Mouse (Mus musculus): Measurements from ENCODE around the gene Ddx1. TPM values are rescaled to one million over a fixed set of nuclear protein-coding genes. Genes with fewer than 3 reads are reported as not detected.
A peak's percentile ranks its signal among the peaks of the same experiment; 100 is the strongest.

Gene Ddx1
- 92.7 to 148 TPM (median 106 TPM) in 3 replicates for total RNA-seq (2017)

GRCm38 (mm10) chr12:13248691-13249572 lies at the start of gene Ddx1:
Gene Ddx1, minus strand, starts transcription at chr12:13249213.
- ATAC-seq (replicated peaks; ENCODE audit: insufficient number of reproducible peaks, low FRiP score, low TSS enrichment, poor library complexity, severe bottlenecking): peak; percentile 64

GRCm38 (mm10) chr12:13293421-13293881 lies 44.4 kb upstream of the Ddx1 start:
- no peak for ATAC-seq (replicated peaks; ENCODE audit: insufficient number of reproducible peaks, low FRiP score, low TSS enrichment, poor library complexity, severe bottlenecking)

GRCm38 (mm10) chr12:13291453-13291852 lies 42.4 kb upstream of the Ddx1 start:
- ATAC-seq (replicated peaks; ENCODE audit: insufficient number of reproducible peaks, low FRiP score, low TSS enrichment, poor library complexity, severe bottlenecking): no peak

GRCm38 (mm10) chr12:13269570-13270390 lies 20.8 kb upstream of the Ddx1 start:
- no peak for ATAC-seq (replicated peaks; ENCODE audit: insufficient number of reproducible peaks, low FRiP score, low TSS enrichment, poor library complexity, severe bottlenecking)

- ATAC-seq (replicated peaks; ENCODE audit: insufficient number of reproducible peaks, low FRiP score, low TSS enrichment, poor library complexity, severe bottlenecking): peak; percentile 86
Observed at GRCm38 (mm10) chr12:13268826-13269449, 19.9 kb upstream of the Ddx1 start, which contains the start of gene Nbas. Gene Nbas, plus strand, starts transcription at chr12:13269133.

GRCm38 (mm10) chr12:13268412-13268811 lies 19.4 kb upstream of the Ddx1 start:
- 0 out of 2 replicates have a peak, but pooled peaks have one; percentile 6 for ATAC-seq (replicated peaks; ENCODE audit: insufficient number of reproducible peaks, low FRiP score, low TSS enrichment, poor library complexity, severe bottlenecking)

GRCm38 (mm10) chr12:13255701-13256100 lies 6.7 kb upstream of the Ddx1 start:
- ATAC-seq (replicated peaks; ENCODE audit: insufficient number of reproducible peaks, low FRiP score, low TSS enrichment, poor library complexity, severe bottlenecking): no peak

- no peak for ATAC-seq (replicated peaks; ENCODE audit: insufficient number of reproducible peaks, low FRiP score, low TSS enrichment, poor library complexity, severe bottlenecking)
Observed at GRCm38 (mm10) chr12:13255068-13255467, 6.1 kb upstream of the Ddx1 start.

- ATAC-seq (replicated peaks; ENCODE audit: insufficient number of reproducible peaks, low FRiP score, low TSS enrichment, poor library complexity, severe bottlenecking): no peak
Observed at GRCm38 (mm10) chr12:13249573-13249919, 533 bp upstream of the Ddx1 start.

- ATAC-seq (replicated peaks; ENCODE audit: insufficient number of reproducible peaks, low FRiP score, low TSS enrichment, poor library complexity, severe bottlenecking): peak; percentile 67
Observed at GRCm38 (mm10) chr12:13242453-13242852, 6.6 kb downstream of the Ddx1 start.

- no peak for ATAC-seq (replicated peaks; ENCODE audit: insufficient number of reproducible peaks, low FRiP score, low TSS enrichment, poor library complexity, severe bottlenecking)
Observed at GRCm38 (mm10) chr12:13218101-13218514, 30.9 kb downstream of the Ddx1 start.

GRCm38 (mm10) chr12:13217568-13217967 lies 31.4 kb downstream of the Ddx1 start:
- ATAC-seq (replicated peaks; ENCODE audit: insufficient number of reproducible peaks, low FRiP score, low TSS enrichment, poor library complexity, severe bottlenecking): no peak

GRCm38 (mm10) chr12:13216501-13217103 lies 32.4 kb downstream of the Ddx1 start:
- no peak for ATAC-seq (replicated peaks; ENCODE audit: insufficient number of reproducible peaks, low FRiP score, low TSS enrichment, poor library complexity, severe bottlenecking)

- ATAC-seq (replicated peaks; ENCODE audit: insufficient number of reproducible peaks, low FRiP score, low TSS enrichment, poor library complexity, severe bottlenecking): peak; percentile 81; the same call in 1 of the 2 replicates
Observed at GRCm38 (mm10) chr12:13214345-13215278, 34.4 kb downstream of the Ddx1 start.

- ATAC-seq (replicated peaks; ENCODE audit: insufficient number of reproducible peaks, low FRiP score, low TSS enrichment, poor library complexity, severe bottlenecking): no peak
Observed at GRCm38 (mm10) chr12:13211746-13212482, 37.1 kb downstream of the Ddx1 start.

GRCm38 (mm10) chr12:13209692-13210377 lies 39.2 kb downstream of the Ddx1 start:
- no peak for ATAC-seq (replicated peaks; ENCODE audit: insufficient number of reproducible peaks, low FRiP score, low TSS enrichment, poor library complexity, severe bottlenecking)

Measured in monocyte, adult 5-6 weeks (primary cell).